Mouse (Mus musculus) lung, adult 2 months (tissue): Measurements from ENCODE around the gene Reg1.

Source experiments
- CTCF ChIP-seq: fragments of 200-500 bp; IDR thresholded peaks from 2 replicates; pipeline ENCODE4 v1.5.1; 2011; ENCODE audit warnings: mild to moderate bottlenecking, low read length, control low read depth; ENCODE audit not compliant: insufficient read depth
- POLR2A ChIP-seq: fragments of 200-500 bp; IDR thresholded peaks from 2 replicates; pipeline ENCODE4 v1.6.1; 2011; ENCODE audit warnings: low read depth, mild to moderate bottlenecking, control low read depth, low read length, borderline replicate concordance; ENCODE audit errors: extremely low read depth

DNA sequence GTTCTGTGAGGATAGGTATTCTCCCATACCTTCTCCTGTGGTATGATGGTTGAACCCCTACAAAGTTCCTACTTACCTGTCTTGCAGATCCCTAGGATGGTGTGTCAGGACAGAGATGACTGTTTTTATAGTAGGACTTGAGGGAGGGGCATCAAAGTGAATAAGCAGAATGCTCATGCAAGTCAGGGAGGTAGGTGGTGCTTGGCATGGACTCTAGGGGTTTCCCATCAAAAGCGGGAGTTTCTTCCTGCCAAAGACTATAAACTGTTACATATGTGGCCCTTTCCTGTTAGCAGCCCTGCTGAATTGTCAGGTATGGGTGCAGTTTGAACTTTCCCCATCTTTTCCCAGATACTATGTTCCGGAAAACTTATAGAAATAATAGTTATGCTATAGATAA is 46.3 kb downstream of the Reg1 start, which contains the start of gene Reg3g:
- TF ChIP-seq CTCF (no peak), POLR2A (no peak)
